Mouse (Mus musculus): ENCODE results near the gene Btbd9. TPM values are rescaled to one million over a fixed set of nuclear protein-coding genes. Genes with fewer than 3 reads are reported as not detected.

Gene Btbd9
- total RNA-seq, 2 experiments from 2014 or later: 35.6 to 45.4 TPM

GRCm38 (mm10) chr17:30453272-30453671 lies 123.0 kb downstream of the Btbd9 start:
- DNase-seq: no peak

- DNase-seq: no peak
These were observed 123.9 kb downstream of the Btbd9 start for GRCm38 (mm10) chr17:30452363-30452762.

- DNase-seq: no peak
These were observed 127.7 kb downstream of the Btbd9 start for GRCm38 (mm10) chr17:30448562-30448961.

GRCm38 (mm10) chr17:30445805-30446441 lies 130.4 kb downstream of the Btbd9 start:
- no peak for DNase-seq

- no peak for DNase-seq
These were observed 136.6 kb downstream of the Btbd9 start for GRCm38 (mm10) chr17:30439702-30440101.

- peak in 1 of 2 experiments; percentile 41 for DNase-seq
These were observed 137.5 kb downstream of the Btbd9 start for GRCm38 (mm10) chr17:30438786-30439185.

DNA sequence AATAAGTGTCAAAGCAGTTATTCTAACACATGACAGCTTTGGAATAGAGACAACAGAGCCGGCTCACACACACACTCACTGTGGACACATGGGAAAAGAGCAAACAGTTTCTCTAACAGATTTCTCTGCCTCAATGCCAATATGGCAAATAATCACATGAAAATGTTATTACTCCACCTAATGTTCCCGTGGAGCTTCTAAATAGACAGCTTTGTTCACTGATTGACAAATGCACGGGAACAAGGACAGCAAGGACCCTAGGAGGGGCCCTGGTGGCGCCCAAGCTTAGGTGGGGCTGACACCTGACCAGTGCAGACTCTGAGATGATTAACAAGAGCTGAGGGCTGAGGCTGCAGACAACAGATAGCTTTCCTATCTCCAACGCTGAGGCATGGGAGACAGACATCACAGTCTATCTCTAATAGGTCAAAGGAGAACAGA lies 140.2 kb downstream of the Btbd9 start:
- no peak for DNase-seq

- DNase-seq: no peak
These were observed 140.8 kb downstream of the Btbd9 start for GRCm38 (mm10) chr17:30435478-30435877.

DNA sequence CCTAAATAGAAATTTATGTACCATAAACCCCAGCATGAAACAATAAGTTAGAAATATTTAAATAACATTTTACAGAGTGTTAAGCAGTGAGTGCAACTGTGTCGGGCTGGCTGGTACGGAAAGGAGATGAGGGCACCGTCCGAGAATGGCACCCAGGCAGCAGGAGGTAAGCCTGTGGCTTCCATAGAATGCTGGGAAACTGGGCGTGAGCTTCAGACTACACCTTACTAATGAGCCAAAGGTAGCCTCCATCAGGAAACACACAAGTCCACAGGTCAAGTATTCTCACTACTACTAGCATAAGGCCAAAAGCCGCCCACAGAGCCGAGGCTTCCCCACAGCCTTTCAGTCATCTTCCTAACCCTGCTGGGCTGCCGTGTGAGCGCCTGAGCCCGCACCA lies 144.2 kb downstream of the Btbd9 start:
- no peak for DNase-seq

DNA sequence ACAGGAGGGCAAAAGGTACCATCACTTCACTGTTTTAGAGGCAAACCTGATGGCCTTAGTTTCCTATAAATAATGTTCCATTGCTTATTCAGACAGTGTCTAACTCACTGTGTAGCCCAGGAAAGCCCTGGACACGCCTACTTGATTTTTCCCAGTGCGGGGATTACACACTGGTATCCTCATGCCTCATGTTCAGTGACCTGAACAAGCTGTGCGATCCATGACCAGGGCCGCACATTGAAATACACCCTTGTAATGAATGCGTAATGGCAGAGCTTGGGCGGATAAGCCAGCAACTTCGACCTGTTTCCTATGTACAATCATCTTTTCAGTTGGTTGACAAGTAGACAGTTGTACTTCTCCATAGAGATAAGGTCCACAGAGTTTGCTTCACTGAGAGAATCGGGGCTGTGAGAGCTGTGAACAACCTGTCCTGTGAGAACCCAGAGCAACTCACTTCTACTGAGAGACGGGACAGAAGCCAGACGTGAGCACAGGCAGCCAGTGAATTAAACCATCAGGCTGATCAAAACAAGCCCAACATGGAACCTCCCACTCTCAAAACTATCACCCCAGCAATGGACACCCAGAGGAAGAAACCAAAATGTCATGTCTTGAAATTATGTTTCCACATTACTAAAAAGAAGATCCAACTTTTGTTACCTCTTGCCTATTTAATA lies 145.2 kb downstream of the Btbd9 start:
- no peak for DNase-seq

- no peak for DNase-seq
These were observed 147.6 kb downstream of the Btbd9 start for GRCm38 (mm10) chr17:30428661-30429060.

- DNase-seq: no peak
These were observed 152.9 kb downstream of the Btbd9 start for GRCm38 (mm10) chr17:30423256-30423852.

- DNase-seq: no peak
These were observed 154.0 kb downstream of the Btbd9 start for GRCm38 (mm10) chr17:30422278-30422677.

DNA sequence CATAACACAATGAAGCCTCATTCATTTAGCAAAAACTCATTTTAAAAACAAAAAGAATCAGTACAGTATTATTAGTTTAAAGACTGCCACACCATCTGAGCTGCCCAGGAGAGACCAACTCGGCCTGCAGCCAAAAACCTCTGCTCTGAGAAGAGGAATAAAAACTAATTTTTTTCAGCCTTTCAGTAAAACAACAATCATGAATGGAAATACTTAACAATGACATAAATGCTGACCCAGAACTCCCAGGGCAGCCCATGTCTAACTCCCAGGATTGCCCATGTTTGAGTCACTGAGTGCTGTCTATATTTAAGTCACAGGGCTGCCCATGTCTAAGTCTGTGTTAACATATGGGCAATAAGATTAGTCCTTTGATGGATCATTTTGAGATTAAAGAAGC lies 155.0 kb downstream of the Btbd9 start:
- no peak for DNase-seq

- no peak for DNase-seq
These were observed 156.8 kb downstream of the Btbd9 start for GRCm38 (mm10) chr17:30419494-30419893.

DNA sequence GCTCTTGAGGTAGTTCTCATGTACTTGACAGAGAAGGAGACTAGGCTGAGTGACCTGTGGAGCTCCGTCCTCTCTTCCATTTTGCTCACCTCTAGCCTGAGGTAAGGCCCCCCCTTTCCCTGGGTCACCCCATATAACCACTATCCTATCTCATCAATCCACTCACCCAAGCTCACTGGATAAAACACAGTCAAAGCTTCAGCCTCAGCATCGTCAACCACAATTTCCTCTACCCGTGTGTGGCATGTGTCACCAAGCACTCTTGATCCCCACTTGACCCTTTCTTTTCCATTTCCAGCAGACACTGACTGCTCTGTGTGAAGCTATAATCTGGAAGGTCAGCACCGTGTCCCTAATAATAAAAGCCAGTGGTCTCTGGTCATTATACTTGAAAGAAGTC lies 157.8 kb downstream of the Btbd9 start:
- no peak for DNase-seq

DNA sequence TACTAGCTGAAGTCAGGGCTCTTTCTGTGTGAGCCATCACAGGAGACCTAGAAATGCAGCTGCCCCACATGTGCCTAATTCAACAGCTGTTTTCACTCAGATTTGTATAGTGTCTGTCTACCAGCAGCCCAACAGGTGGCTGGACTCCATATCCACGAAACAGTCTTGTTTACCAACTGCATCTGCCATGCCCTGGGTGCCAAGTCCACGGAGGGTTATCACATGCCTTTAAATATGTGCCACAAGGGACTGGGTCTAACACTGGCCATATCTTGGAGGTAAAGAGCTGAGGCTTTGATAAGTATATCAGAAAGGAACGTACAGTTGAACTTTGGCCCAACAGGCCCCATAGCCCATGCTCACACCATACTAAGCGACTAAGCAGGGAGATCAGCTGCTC lies 159.2 kb downstream of the Btbd9 start:
- DNase-seq: no peak

- no peak for DNase-seq
These were observed 160.6 kb downstream of the Btbd9 start for GRCm38 (mm10) chr17:30415693-30416092.

GRCm38 (mm10) chr17:30412991-30413390 lies 163.3 kb downstream of the Btbd9 start:
- DNase-seq: no peak

DNA sequence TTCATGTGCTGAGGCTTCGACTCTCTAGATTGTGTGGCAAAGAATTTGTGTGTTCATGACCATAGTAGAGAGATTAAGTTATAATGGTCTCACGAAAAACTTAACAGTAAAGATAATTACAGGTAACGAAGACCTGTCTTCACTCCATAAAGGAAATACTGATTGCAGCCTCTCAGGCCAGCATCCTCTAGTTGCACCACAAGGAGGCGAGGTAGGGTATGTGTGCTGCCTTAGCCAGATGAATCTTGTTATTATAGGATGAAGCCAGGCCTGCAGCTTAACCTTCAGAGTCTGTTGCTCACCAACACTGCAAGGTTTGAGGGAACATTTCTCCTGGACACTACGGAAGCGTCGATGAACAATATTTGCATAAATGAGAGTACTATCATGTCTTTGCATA lies 170.3 kb downstream of the Btbd9 start:
- no peak for DNase-seq

GRCm38 (mm10) chr17:30402871-30403270 lies 173.4 kb downstream of the Btbd9 start:
- no peak for DNase-seq

DNA sequence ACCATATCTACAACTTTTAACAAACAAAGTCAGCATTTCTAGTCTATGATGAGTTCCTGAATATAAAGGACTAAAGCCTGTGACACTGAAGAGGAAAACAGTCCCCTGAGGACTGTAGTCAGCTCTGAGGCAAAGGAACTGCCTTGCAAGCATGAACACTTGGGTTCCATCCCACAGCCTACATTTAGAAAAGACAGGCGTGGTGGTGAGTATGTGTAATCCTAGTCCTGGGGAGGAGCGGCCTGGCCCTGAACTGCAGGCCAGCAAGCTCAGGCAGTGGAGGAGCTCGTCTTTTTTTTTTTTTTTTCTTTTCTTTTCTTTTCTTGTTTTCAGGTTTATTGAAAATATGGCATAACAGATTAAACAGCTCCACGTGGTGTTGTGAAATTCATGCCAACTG lies 181.0 kb downstream of the Btbd9 start:
- no peak for DNase-seq

DNA sequence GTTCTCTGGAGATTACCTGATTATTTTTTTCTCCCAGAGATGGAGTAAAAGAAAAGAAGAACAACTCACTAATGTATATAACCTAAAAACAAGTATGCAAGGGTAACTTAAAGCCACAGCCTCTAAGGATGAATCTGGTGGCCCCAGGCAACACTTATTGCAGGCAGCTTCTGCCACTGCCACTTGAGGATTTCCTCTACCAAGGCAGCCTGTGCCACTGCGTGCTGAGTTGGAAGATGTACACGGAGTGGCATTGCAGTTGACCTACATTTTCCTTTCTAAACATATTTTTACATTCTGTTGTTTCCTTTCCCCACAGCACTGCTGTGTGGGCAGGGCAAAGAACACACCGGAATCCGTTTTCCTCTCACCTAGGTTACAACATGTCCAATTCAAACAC lies 184.3 kb downstream of the Btbd9 start:
- no peak for DNase-seq

DNA sequence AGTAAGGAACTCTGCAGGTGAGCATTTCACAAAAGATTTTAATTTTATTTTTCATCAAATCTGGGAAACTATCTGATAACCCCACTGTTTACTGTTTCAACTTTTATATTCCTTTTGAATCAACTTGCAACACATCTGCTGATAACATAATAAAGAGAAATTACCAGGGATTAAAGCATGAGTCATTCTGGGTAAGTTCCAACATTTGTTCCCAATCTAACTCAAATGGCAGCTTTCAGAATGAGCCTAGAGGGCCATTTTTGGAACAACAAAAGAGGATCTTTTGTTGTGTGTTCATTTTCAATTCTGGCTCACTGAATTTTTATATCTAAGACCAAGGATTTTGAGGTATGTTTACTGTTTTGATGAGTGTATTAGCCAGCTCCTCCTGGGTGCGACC lies 185.1 kb downstream of the Btbd9 start:
- DNase-seq: no peak
